Mouse (Mus musculus): ENCODE data around the gene Ech1. TPM values are rescaled to one million over a fixed set of nuclear protein-coding genes. Genes with fewer than 3 reads are reported as not detected.
A peak's percentile ranks its signal among the peaks of the same experiment; 100 is the strongest.

Gene Ech1
- total and polyA plus RNA-seq, 2 experiments from 2014 or later: 88.3 to 101 TPM

DNA sequence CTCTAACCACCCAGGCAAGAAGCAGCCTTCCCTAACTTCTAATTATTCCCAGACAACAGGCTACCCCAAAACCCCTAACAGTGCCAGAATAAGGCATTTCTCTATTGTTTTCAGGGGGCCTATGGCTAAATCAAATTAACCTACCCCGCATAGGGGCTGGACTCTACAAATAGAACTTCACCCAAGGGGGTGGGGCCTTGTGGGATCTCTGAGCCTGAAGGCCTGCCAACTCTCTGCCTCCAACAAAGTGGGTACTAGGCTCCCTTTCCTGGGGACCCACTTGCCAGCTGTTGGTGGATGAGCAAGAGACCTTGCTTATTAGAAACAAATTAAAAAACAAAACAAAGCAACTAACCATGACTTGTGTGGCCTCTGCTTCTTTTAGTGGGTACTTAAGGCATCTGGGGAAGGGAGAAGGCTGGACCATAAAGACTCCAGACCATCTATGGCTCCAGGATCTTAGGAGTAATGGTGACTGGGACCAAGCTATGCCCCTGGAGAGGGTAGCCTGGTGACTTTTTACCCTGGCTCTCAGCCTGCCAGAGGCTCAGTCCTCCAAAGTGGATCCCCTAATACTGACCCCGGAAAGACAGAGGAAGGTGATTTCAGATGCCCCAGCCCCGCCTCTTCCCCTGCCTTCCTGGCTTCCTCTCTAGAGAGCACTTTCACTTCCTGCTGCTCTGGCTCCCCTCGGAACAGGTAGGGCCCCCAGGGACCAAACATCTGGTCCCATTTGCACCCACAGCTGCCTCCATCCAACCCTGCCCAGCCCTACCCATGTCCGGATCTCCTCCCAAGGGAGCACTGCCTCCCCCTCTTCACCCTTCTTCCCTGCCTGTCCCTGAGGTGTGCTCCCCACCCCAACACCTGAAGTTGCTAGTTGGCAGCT is 36.5 kb upstream of the Ech1 start, which contains the start of gene Rinl:
Gene Rinl, plus strand, starts transcription at position 663 of the 889 bp plus-strand sequence.
- Histone ChIP-seq H3K36me3 (ENCODE audit: insufficient read depth) (peaks cover 21% of the 10 kb centered on the region), H3K9me3 (ENCODE audit: low read length) (no peaks in the 10 kb centered on the region), H3K4me2 (ENCODE audit: low read depth) (no peak within 1 kb of the TSS), H3K4me3 (ENCODE audit: low read depth, low read length) (no peak within 1 kb of the TSS), H3K4me1 (ENCODE audit: insufficient read depth) (no peaks in the 10 kb centered on the region), H3K9ac (no peak within 1 kb of the TSS), H3K27me3 (ENCODE audit: insufficient read depth, low read length) (no peaks in the 10 kb centered on the region), H3K27ac (ENCODE audit: low read depth, low read length) (no peak within 1 kb of the TSS)
- ATAC-seq (no peak), DNase-seq (no peak)
- 84% methylated on average over 5 of the region's 5 CpGs for WGBS
- no peak for TF ChIP-seq CTCF (IDR thresholded peaks at IDR 0.05; ENCODE audit: low read depth)

DNA sequence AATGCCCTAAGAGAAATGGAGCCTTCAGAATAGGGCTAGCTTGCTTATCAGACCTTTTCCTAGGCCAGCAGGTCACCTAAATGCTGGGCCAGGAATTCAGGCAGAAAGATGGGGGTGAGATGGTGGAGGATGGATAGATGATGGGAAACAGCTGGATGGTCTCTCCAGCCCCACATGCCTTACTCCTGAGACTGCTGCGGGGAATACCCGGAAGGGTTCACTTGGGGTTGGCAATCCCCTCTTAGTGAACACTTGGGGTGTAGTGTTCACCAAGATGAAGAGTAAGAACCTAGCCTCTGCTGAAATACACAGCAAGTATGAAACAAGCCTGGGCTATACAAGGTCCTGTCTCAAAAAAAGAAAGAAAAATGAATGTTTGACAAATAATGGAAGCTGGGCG is 35.8 kb upstream of the Ech1 start:
- H3K27me3 ChIP-seq (ENCODE audit: insufficient read depth, low read length): no peaks in the 10 kb centered on the region
- 90% methylated on average over 3 of the region's 3 CpGs for WGBS
- ATAC-seq (no peak), DNase-seq (no peak)
- no peaks in the 10 kb centered on the region for H3K9me3 ChIP-seq (ENCODE audit: low read length)
- no peak overlapping the region for H3K27ac ChIP-seq (ENCODE audit: low read depth, low read length)
- no peak overlapping the region for H3K4me3 ChIP-seq (ENCODE audit: low read depth, low read length)
- no peak overlapping the region for H3K4me2 ChIP-seq (ENCODE audit: low read depth)
- H3K9ac ChIP-seq: no peak overlapping the region
- no peak for TF ChIP-seq CTCF (IDR thresholded peaks at IDR 0.05; ENCODE audit: low read depth)
- H3K4me1 ChIP-seq (ENCODE audit: insufficient read depth): no peaks in the 10 kb centered on the region
- H3K36me3 ChIP-seq (ENCODE audit: insufficient read depth): peaks cover 14% of the 10 kb centered on the region

DNA sequence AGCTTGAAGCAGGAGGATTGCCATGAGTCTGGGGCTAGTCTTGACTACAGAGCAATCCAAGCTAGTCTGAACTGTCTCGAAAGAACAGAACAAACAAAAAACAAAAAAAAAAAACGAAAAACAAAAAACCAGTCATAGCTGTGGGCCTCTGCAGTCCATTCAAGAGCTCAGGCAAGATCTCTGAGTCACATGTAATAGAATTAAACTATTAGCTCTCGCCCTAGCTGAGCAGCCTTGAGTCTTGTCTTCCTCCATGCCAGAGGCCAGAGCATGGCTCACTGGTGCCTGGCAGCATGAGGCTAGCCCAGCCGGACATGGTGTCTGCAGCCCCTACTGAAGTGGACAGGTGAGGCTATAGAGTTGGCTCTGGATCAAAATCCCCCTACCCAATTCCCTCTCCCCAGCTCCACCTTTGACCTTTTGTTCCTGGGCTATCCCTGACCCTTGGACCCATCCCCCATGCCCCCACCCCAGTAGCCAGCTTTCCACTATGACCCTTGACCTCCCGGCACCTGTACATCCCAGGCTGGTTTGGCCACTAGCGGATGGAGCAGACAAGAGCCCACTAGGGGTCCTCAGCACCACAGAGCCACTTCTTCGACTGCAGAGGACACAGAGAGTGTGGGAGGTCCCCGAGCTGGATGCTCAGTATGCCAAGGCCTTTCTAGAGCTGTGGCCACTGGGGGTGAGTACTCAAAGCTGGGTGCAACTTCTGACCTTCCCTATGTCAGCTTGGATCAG is 34.8 kb upstream of the Ech1 start:
- no peak overlapping the region for H3K9ac ChIP-seq
- H3K4me3 ChIP-seq (ENCODE audit: low read depth, low read length): no peak overlapping the region
- DNase-seq (no peak), ATAC-seq (no peak)
- H3K4me1 ChIP-seq (ENCODE audit: insufficient read depth): no peaks in the 10 kb centered on the region
- peaks cover 9% of the 10 kb centered on the region; the same call in 1 of the 2 replicates for H3K36me3 ChIP-seq (ENCODE audit: insufficient read depth)
- no peaks in the 10 kb centered on the region for H3K9me3 ChIP-seq (ENCODE audit: low read length)
- TF ChIP-seq CTCF (IDR thresholded peaks at IDR 0.05; ENCODE audit: low read depth): peak; percentile 40
- 52% methylated on average over 8 of the region's 8 CpGs for WGBS
- no peak overlapping the region for H3K27ac ChIP-seq (ENCODE audit: low read depth, low read length)
- H3K27me3 ChIP-seq (ENCODE audit: insufficient read depth, low read length): no peaks in the 10 kb centered on the region
- H3K4me2 ChIP-seq (ENCODE audit: low read depth): no peak overlapping the region

DNA sequence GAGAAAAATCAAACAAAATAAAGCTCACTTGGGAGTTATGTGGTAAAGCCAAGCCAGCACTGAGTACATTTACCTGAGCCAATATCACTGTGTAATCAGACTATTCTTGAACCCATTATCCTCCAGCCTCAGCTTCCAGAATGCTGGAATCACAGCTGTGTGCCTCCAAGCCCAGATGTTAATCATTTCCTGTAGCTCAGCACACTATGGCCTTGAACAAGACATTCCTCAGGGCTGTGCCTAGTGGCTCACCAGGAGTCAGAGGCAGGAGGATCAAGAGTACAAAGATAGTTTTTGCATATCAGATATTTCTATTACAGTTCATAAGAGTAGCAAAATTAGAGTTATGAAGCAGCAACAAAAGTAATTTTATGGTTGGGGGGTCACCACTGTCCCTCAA is 33.3 kb upstream of the Ech1 start:
- Histone ChIP-seq H3K27ac (ENCODE audit: low read depth, low read length) (no peak overlapping the region), H3K4me1 (ENCODE audit: insufficient read depth) (no peaks in the 10 kb centered on the region; the same call in 1 of the 2 replicates), H3K9ac (no peak overlapping the region), H3K36me3 (ENCODE audit: insufficient read depth) (no peaks in the 10 kb centered on the region; the same call in 1 of the 2 replicates), H3K27me3 (ENCODE audit: insufficient read depth, low read length) (no peaks in the 10 kb centered on the region), H3K4me2 (ENCODE audit: low read depth) (no peak overlapping the region), H3K9me3 (ENCODE audit: low read length) (no peaks in the 10 kb centered on the region), H3K4me3 (ENCODE audit: low read depth, low read length) (no peak overlapping the region)
- no peak for DNase-seq
- ATAC-seq: no peak
- TF ChIP-seq CTCF (IDR thresholded peaks at IDR 0.05; ENCODE audit: low read depth): no peak

DNA sequence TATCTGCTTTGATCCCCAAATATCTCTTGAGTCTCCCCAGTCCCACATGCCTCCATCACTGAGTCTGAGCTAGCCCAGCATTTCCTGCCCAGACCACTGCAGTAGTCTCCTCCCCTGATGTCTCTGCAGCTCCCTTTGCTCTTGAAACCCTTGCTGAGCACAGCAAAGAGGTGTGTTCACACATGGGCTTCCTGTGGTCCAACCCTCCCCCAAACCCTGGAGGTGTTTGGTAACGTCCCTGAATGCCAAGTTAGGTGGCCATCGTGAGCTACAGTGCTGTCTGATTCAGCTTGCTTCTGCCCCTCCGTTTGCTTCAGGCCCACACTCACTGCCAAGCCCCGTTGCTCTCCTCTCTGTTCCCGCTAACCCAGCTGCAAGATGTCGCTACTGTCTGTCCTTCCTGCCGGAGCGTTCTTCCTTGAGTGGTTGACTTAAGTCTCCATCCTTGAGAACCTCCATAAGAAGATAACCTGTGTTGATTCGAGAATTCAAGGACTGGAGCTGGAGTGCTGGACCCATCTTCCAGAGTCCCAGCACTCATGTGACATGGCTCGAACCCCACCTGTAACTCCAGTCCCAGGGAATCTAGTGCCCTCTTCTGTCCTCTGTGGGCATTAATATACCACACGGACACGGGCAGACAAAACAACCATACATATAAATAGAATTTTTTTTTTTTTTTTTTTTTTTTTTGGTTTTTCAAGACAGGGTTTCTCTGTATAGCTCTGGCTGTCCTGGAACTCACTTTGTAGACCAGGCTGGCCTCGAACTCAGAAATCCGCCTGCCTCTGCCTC is 32.4 kb upstream of the Ech1 start:
- H3K9me3 ChIP-seq (ENCODE audit: low read length): no peaks in the 10 kb centered on the region
- H3K27ac ChIP-seq (ENCODE audit: low read depth, low read length): no peak overlapping the region
- no peak overlapping the region for H3K4me2 ChIP-seq (ENCODE audit: low read depth)
- no peak for TF ChIP-seq CTCF (IDR thresholded peaks at IDR 0.05; ENCODE audit: low read depth)
- DNase-seq: no peak
- H3K36me3 ChIP-seq (ENCODE audit: insufficient read depth): no peaks in the 10 kb centered on the region; the same call in 1 of the 2 replicates
- H3K9ac ChIP-seq: no peak overlapping the region
- 86% methylated on average over 13 of the region's 14 CpGs for WGBS
- no peaks in the 10 kb centered on the region for H3K27me3 ChIP-seq (ENCODE audit: insufficient read depth, low read length)
- no peaks in the 10 kb centered on the region; the same call in 1 of the 2 replicates for H3K4me1 ChIP-seq (ENCODE audit: insufficient read depth)
- no peak overlapping the region for H3K4me3 ChIP-seq (ENCODE audit: low read depth, low read length)
- ATAC-seq: no peak

DNA sequence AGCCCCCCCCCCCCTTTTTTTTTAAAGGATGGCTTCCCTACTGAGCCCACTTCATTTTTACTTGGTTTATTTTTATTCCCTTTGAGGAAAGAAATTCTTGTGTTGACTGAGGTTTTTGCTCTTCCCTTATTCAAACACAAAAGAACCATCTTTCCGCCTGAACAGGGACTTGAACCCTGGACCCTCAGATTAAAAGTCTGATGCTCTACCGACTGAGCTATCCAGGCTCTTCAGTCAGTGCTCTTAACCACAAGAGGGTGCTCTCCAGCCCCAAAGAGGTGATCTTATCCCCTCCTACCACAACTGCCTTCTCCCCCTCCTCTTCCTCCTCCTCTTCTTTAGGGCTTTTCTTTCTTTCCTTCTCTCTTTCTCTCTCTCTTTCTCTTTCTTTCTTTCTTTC is 31.2 kb upstream of the Ech1 start:
- Histone ChIP-seq H3K4me1 (ENCODE audit: insufficient read depth) (no peaks in the 10 kb centered on the region; the same call in 1 of the 2 replicates), H3K4me2 (ENCODE audit: low read depth) (no peak overlapping the region), H3K36me3 (ENCODE audit: insufficient read depth) (no peaks in the 10 kb centered on the region), H3K27ac (ENCODE audit: low read depth, low read length) (no peak overlapping the region), H3K9me3 (ENCODE audit: low read length) (no peaks in the 10 kb centered on the region), H3K9ac (no peak overlapping the region), H3K4me3 (ENCODE audit: low read depth, low read length) (no peak overlapping the region), H3K27me3 (ENCODE audit: insufficient read depth, low read length) (no peaks in the 10 kb centered on the region)
- ATAC-seq (no peak), DNase-seq (no peak)
- TF ChIP-seq CTCF (IDR thresholded peaks at IDR 0.05; ENCODE audit: low read depth): 0 out of 2 replicates have a peak, but pooled peaks have one; percentile 22
- whole genome bisulfite sequencing: 38% methylated on average over 2 of the region's 2 CpGs

Data from forebrain, postnatal 0 days (tissue).